Mouse (Mus musculus) urinary bladder, postnatal 4 days (tissue): ENCODE results near the gene Gnat3.
"Not testable (repeated sequence)": the region's sequence is repeated elsewhere in the genome, so short reads cannot be mapped to it uniquely, and the experiment has no call there.

Experiments used
- DNase-seq, 2 experiments: peaks; one replicate each; pipeline ENCODE4 v3.0.0; 2021 to 2022; ENCODE audit warnings: low spot score in 2 of 2

Gene Gnat3

GRCm38 (mm10) chr5:17962249-17962648 lies at the start of gene Gnat3:
Gene Gnat3, plus strand, starts transcription at chr5:17962549.
- no peak for DNase-seq

- DNase-seq = no peak
Observed at GRCm38 (mm10) chr5:17918966-17919365, 43.4 kb upstream of the Gnat3 start.

GRCm38 (mm10) chr5:17923648-17924047 lies 38.7 kb upstream of the Gnat3 start:
- no peak for DNase-seq

- DNase-seq = no peak
Observed at GRCm38 (mm10) chr5:17924085-17924518, 38.2 kb upstream of the Gnat3 start.

- no peak for DNase-seq
Observed at GRCm38 (mm10) chr5:17928471-17928870, 33.9 kb upstream of the Gnat3 start.

GRCm38 (mm10) chr5:17929006-17929567 lies 33.3 kb upstream of the Gnat3 start:
- DNase-seq = no peak

GRCm38 (mm10) chr5:17931588-17931987 lies 30.8 kb upstream of the Gnat3 start:
- DNase-seq = not testable (repeated sequence)

GRCm38 (mm10) chr5:17934501-17934900 lies 27.8 kb upstream of the Gnat3 start:
- DNase-seq = no peak

GRCm38 (mm10) chr5:17938170-17938939 lies 24.0 kb upstream of the Gnat3 start:
- no peak for DNase-seq

GRCm38 (mm10) chr5:17956468-17956867 lies 5.9 kb upstream of the Gnat3 start:
- no peak for DNase-seq

GRCm38 (mm10) chr5:17969704-17970390 lies 7.5 kb downstream of the Gnat3 start:
- DNase-seq = no peak

- DNase-seq = no peak
Observed at GRCm38 (mm10) chr5:17970391-17970730, 8.0 kb downstream of the Gnat3 start.

- no peak for DNase-seq
Observed at GRCm38 (mm10) chr5:17980501-17981121, 18.3 kb downstream of the Gnat3 start.

GRCm38 (mm10) chr5:17982770-17983169 lies 20.4 kb downstream of the Gnat3 start:
- no peak for DNase-seq

- DNase-seq = no peak
Observed at GRCm38 (mm10) chr5:17984522-17984921, 22.2 kb downstream of the Gnat3 start.

GRCm38 (mm10) chr5:17986611-17987010 lies 24.3 kb downstream of the Gnat3 start:
- no peak for DNase-seq

GRCm38 (mm10) chr5:17990618-17991017 lies 28.3 kb downstream of the Gnat3 start:
- DNase-seq = no peak

- DNase-seq = no peak
Observed at GRCm38 (mm10) chr5:17999570-17999969, 37.2 kb downstream of the Gnat3 start.

GRCm38 (mm10) chr5:18000185-18000584 lies 37.8 kb downstream of the Gnat3 start:
- DNase-seq = no peak

GRCm38 (mm10) chr5:18001646-18002045 lies 39.3 kb downstream of the Gnat3 start:
- DNase-seq = no peak

- DNase-seq = no peak
Observed at GRCm38 (mm10) chr5:18003675-18004074, 41.3 kb downstream of the Gnat3 start.

GRCm38 (mm10) chr5:18004824-18005611 lies 42.7 kb downstream of the Gnat3 start:
- no peak for DNase-seq
